Mouse (Mus musculus) telencephalon, adult 2 months (tissue): ENCODE data around the gene Lactbl1.

Experiments
- DNase-seq: peaks from one replicate; pipeline ENCODE4 v3.0.0-alpha.2; 2011; ENCODE audit warnings: low read depth, low spot score

Gene Lactbl1

DNA sequence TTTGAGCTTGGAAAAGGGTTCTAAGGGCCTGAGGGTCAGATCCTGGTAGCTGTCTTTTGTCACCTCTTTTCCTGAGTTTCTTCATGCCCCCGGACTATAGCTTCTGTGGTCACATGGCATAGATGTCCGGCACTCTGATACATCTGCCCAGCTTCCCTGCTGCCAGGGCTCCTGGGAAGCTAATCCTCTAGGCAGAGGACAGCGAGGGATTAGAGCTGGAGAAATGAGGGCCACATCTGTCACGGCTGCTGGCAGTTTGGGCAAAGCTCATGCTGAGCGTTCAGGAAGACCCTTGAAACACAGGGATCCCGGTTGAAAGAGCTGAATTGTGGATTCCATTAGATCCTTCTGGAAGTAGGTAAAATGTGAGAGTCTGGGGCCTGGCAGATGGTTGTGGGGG lies at the start of gene Lactbl1:
Gene Lactbl1, plus strand, starts transcription at position 234 of the 400 bp plus-strand sequence.
- no peak for DNase-seq

DNA sequence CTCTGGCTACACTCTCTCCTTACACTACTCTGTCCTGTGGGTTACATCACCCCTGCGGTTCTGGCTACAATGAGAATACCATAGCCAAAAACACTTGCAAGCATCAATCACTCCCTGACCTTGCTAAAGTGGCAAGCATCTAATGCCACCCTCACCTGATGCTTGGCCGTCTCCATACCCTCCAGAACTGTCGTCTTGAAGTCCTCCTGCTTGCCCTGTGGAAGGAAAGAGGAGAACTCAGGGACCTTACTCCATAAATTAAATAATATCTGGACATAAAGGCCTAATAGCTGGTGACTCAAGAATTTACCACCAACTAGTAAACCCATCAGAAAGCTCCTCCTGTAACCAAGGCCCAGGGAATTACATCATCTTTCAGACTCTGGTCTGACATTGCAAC lies 40.5 kb upstream of the Lactbl1 start:
- no peak for DNase-seq

- no peak for DNase-seq
These were observed 35.1 kb upstream of the Lactbl1 start for GRCm38 (mm10) chr4:136587221-136587827.

- DNase-seq, result no peak
These were observed 34.4 kb upstream of the Lactbl1 start for GRCm38 (mm10) chr4:136588003-136588402.

GRCm38 (mm10) chr4:136592111-136592510 lies 30.3 kb upstream of the Lactbl1 start:
- DNase-seq, result no peak

DNA sequence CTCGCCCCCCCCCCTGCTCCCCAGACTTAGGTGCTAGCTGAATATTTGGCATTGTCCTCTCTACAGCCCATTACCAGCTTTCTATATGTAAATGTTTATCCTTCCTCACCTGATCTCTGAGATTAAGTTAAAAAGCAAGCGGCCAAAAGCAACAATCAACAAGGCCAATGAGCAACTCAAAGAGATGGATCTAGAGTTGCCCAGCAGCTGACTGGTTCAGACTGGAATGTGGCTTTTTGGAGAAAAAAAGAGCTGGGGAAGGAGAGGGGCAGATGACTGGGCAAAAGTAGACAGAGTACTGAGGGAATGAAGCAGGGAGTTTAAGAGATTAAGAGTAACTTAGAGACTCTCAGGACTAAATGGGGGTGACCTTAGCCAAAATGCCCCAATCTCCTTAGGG lies 28.4 kb upstream of the Lactbl1 start:
- DNase-seq, result no peak

GRCm38 (mm10) chr4:136595221-136595620 lies 27.2 kb upstream of the Lactbl1 start:
- DNase-seq, result no peak

DNA sequence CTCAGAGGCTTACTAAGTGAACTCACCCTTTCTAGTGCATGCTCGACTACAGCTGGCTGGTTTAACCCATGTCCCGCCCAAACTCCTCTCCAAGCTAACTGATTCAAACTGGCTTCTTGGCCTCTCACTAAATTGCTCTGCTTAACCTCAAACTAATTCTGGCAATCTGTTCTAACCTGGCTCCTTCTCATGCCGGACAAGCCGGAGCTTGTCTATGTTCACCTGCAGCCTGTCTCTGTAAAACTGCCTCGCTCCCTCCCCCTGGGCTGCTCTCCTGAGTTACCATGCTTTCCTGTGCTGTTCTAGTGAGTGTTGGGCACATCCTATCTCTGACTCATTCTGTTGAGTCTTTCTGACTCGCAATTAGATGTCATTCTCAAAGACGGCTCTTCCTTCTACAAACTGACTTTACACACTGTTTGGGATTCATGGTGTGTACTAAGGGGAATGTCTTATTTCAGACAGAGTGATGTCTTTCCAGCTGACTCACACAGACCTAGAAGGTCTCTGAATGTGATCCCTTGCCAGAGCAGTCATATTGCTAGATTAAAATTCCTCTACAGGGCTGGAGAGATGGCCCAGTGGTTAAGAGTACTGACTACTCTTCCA lies 24.0 kb upstream of the Lactbl1 start:
- DNase-seq, result no peak

GRCm38 (mm10) chr4:136599869-136600268 lies 22.6 kb upstream of the Lactbl1 start:
- no peak for DNase-seq

DNA sequence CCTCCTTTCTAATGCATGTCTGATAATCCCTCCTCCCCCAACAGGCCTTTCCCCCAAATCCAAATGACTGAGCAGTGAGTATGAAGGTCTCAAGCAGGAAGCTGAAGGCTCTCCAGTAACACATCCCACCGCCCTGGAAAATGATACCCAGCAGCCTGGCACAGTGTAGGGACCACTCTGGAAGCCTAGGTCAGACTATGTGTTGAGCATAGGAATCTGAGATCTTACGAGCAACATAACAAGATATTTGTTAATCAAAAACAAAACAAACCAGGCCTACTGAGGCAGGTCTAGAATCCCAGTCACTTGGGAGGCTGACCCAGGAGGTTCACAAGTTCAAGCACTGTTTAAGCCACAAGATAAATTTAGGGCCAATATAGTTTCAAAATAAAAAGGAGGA lies 21.9 kb upstream of the Lactbl1 start:
- no peak for DNase-seq

- no peak for DNase-seq
These were observed 20.9 kb upstream of the Lactbl1 start for GRCm38 (mm10) chr4:136601476-136601875.

GRCm38 (mm10) chr4:136602018-136602554 lies 20.3 kb upstream of the Lactbl1 start:
- DNase-seq, result no peak

DNA sequence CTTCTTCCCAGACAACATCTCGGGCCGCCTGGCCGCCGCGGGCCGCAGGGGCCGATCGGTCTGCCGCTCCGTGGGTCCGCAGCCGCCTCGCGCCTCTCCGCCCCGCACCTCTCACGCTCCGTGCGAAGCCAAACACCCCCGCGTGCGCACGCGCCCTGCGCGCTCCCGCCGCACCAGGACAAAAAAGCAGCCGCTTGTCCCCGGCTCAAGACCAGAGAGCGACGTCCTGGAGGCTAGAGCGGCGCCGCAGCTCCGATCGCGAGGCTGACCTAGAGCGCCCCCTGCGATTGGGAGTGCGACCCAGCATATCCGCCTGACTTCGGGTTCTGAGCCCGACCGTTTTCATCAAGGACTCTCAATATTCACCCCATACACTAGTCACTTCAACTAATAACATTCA lies 19.9 kb upstream of the Lactbl1 start, which contains the start of gene Kdm1a:
Gene Kdm1a, minus strand, starts transcription at position 156 of the 400 bp plus-strand sequence.
- peak; percentile 93 for DNase-seq

DNA sequence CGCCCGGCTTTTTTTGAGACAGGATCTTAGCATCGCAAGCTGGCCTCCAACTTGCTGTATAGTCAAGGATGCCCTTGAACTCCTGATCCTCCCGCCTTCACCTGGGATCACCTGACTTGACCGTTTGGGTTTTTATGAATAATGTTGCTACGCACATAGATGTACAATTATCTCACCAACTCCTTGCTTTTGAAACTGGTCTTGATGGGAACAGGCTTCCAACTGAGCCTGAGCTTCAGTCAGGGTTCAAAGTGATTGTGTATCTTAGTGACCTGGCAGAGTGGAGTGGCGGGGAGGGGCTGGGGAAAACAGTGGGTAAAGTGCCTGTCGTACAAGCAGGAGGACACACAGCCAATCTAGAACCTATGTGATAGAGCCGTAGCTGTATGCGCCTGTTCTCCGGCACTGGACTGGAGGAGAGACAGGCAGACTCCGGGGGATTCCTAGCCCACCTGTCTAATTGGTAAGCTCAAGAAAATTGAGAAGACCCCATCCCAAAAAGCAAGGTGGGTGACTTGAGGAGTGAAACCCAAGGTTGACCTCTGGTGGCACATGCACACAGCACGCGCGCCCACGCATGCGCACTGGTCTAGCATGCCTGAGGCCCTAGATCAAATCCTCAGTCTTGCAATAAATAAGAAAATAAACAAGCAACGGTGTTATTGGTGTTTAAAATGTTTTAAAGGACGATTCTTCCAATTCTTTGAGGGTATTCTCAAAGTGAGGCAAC lies 16.5 kb upstream of the Lactbl1 start:
- DNase-seq, result no peak

DNA sequence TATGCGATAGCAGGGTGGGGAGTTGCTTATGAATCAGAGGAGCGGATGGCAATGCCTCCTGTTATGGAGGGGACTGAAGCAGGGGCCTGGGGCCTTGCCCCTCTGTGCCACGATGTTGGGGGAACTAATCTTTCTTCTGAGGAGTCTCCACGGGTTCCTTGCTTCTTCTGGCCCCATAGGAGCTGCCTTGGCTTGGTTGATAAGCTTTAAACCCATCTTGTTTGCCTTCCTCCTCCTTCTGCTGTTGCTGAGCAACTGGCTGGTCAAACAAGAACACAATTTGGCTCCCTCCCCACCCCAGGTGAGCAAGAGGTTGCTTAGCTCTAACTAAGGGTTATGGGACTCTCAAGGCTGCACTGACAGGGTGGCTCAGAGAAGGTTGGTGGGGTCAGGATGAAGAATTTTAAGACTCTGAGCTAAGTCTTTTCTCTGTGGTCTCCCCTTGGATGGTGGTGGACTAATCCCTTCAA lies 12.0 kb upstream of the Lactbl1 start, which contains the start of gene Tex46:
Gene Tex46, plus strand, starts transcription at position 51 of the 470 bp plus-strand sequence.
- DNase-seq, result no peak

- no peak for DNase-seq
These were observed 8.8 kb upstream of the Lactbl1 start for GRCm38 (mm10) chr4:136613657-136614056.

DNA sequence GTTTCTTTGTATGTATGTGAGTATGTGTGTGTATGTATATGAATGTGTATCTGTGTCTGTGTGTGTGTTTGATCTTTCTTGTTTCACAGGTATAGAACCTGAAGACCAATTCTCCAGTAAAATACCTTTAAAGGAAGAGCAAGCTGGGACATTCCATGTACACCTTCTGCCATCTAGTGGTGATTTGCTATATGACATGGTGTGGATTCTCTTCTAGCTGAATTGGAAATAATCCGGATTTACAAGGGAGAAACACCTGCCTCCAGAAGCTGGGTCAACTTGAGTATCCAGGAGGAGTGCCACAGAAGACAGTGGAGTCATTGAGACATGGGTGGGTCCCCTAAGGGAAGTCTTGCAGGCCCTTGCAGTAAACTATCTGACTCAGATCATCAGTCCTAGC lies 1.1 kb upstream of the Lactbl1 start:
- DNase-seq, result peak; percentile 55

GRCm38 (mm10) chr4:136621956-136622355 lies 465 bp upstream of the Lactbl1 start:
- no peak for DNase-seq

- no peak for DNase-seq
These were observed 4.2 kb downstream of the Lactbl1 start for GRCm38 (mm10) chr4:136626590-136626989.

DNA sequence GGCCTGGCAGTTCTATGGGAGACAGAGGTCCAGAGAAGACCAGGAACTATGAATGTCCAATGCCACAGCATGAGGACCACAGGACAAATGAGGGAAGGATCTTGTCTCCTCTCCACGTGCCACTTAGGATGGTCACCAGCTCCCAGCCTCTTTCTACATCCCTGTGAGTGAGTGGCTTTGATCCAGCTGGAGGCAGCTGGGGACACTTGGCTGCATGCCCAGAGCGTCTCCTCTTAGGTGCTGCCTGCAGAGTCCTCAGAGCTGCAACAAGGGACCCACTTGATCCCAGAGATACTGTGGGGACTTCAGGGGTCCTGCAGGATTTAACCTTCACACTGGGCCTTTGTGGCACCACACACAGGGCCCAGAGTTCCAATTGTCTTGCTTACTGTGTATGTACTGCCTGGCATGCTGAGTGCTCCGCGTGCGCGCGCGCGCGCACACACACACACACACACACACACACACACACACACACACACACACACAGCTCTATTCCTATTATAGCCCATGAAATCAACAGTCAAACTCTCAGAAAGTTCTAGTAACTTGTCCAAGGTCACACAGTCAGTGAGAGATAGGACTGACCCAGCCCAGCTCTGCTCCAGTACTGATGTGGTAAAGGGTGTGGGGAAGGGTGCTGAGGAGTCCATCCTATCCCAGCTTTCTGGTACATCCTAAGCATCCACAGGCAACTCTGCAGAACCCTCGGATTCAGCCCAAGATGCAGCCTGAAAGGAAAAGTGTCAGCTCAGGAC lies 9.0 kb downstream of the Lactbl1 start:
- no peak for DNase-seq

- no peak for DNase-seq
These were observed 13.6 kb downstream of the Lactbl1 start for GRCm38 (mm10) chr4:136635995-136636394.

GRCm38 (mm10) chr4:136636511-136636910 lies 14.1 kb downstream of the Lactbl1 start:
- no peak for DNase-seq
